Mouse (Mus musculus) frontal cortex, postnatal 10 days (tissue): Measurements from ENCODE around the gene Hbb-bh1.
"Not testable (repeated sequence)": the region's sequence is repeated elsewhere in the genome, so short reads cannot be mapped to it uniquely, and the experiment has no call there.

Experiments used
- DNase-seq, 2 experiments: peaks; one replicate each; pipeline ENCODE4 v3.0.0; 2022; ENCODE audit warnings: low spot score in 2 of 2, mixed read lengths in 1 of 2

The Hbb-bh1 gene

DNA sequence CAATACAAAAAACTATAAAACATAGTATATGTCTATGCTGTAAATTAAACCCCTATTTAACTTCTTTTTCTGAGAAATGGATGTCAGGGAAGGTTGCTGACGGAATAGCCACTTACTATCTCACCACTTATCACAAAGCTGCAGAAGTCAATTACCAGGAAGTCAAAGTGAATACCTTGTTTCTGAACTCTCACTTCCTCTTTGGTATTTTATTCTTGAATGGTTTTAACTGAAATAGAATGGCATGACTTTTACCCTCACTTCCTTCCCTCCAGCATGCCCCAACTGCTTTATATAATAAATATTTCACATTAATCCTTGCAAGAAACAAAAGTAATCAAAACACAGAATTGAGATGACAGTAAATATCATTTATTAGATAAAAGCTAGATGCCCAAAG is 30.8 kb downstream of the Hbb-bh1 start:
- DNase-seq, result no peak

DNA sequence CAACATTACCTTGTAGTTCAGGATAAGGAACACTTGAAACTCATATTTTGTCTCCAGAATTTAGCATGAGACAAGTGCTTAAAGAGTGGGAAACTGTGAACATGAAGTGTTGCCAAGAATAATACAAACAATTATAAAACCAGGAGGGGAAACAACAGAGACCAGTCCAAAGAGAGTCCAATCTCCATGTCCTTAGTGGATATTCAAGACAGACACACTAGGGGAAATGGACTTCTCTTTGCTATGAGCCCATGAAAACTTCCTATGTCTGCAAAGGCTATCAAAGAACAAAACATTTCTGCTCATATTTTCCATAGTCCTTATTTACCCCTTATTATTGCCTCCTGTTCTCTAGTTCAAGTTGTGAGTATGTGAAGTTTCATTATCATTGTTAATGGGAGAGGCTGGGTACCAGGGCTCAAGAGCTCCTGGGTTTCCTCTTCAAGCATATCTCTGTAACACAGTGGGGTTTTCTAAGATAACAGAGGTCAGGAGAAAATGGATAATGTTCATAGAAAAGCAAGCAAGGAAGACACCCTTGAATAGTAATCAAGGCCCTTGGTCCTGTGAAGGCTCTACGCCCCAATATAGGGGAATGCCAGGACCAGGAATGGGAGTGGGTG is 31.6 kb downstream of the Hbb-bh1 start:
- no peak for DNase-seq

DNA sequence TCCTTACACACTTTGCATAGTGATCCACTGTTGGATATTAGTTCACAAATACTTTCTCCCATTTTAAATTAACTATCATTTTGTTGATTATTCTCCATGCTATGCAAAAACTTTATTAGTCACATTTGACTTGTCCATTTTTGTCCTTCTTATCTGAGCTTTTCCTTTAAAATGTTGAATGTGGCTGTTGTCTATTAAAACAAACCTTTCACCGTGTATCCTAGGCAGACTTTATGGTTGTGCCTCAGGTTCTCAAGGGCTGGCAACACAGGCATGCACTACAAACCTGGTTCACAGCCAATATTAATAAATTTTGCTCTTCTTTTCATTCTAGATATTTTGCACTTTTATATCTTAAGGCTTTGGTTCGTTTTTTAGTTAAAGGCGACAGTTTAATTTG is 32.2 kb downstream of the Hbb-bh1 start:
- DNase-seq, result no peak

DNA sequence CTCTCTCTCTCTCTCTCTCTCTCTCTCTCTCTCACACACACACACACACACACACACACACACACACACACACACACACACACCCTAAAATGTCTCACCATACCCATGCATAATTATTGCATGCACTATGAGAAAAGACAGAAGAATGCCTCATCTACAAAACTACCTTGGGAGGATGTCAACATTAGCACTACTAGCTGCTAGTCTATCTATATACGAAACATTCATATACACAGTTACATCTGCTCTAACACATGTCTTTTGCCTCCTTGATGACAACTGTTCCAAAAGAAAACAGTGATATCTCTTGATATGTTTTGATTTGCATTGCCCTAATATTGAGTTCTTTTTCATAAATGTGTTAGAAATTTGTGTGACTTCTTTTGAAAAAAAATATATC is 32.7 kb downstream of the Hbb-bh1 start:
- DNase-seq, result no peak

DNA sequence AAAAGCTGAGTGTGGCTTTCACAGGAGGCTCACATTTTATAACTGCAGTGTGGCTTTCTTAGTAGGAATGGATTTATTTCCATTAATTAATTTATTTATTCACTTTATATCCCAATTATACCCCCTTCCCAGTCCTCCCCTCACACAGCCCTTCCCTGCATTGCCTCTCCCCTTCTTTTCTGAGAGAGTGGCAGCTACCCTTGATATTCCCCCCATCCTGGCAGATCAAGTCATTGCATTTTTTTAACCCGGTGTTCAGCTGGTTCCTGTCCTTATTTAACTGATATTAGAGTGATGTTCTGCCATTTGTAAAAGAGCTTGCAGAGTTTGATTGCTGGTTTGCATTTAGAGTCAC is 33.2 kb downstream of the Hbb-bh1 start:
- DNase-seq, result no peak

DNA sequence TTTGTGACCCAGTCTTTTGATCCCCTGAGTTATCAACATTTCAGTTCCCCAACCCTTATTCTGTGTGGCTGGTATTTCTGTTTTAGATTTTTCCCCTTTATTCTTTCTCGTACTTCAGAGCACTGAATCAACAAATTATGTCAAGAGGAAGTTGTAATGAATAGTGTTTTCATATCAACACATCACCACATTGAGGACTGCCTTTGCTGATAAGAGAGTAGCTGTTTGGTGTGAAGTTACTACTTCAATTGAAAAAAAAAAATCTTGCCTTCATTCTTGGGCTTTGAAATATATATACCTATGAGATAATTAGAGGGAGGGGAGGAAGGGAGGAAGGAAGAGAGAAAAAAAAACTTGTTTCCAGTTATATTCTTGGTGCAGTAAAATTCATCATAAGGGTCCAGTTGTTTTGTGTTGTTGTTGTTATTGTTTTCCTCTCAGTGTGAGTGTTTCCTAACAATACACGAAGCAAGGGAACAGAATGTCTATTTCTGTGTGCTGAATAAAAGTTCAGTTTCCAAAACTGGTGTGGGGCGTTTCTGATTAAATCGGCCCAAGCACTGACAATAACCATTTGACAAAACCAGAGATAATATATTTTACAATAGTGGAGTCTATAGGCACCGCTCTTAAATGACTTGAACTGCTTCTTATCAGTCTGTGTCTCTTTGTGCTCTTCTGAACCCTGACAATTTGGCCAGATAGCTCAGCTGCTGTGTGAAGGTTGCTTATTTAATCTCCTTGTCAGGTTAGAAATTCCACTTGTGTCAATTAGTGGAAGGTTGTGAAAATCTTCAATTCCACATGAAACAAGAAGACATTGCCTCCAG is 33.8 kb downstream of the Hbb-bh1 start:
- DNase-seq, result no peak

DNA sequence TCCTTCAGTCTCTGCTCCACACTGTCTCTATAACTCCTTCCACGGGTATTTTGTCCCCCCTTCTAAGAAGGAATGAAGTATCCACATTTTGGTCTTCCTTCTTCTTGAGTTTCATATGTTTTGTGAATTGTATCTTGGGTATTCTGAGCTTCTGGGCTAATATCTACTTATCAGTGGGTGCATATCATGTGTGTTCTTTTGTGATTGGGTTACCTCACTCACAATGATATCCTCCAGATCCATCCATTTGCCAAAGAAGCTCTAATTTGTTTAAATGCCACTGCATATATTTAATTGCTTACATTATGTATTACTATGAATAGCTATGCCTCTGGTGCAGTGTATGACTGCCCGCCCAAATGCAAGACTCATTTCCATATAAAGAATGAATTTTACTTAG is 34.8 kb downstream of the Hbb-bh1 start:
- not testable (repeated sequence) for DNase-seq

DNA sequence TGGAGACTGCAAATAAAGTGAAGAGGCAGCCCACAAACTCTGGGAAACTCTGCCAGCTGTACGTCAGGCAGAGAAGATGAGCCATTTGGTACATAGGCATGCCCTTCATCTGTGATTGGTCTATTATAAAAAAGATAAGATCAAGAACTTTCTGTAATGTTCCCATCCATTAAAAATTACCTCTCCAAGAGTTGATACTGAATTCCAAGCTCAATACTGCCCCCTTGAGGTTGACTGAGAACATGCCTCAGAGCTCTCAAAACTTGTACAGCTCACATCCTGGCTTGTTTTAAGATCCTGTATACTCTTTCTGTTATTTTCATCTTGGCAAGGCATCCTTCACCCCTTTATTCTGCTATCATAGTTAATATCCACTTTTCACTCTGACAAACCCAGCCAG is 36.1 kb downstream of the Hbb-bh1 start:
- DNase-seq, result no peak

DNA sequence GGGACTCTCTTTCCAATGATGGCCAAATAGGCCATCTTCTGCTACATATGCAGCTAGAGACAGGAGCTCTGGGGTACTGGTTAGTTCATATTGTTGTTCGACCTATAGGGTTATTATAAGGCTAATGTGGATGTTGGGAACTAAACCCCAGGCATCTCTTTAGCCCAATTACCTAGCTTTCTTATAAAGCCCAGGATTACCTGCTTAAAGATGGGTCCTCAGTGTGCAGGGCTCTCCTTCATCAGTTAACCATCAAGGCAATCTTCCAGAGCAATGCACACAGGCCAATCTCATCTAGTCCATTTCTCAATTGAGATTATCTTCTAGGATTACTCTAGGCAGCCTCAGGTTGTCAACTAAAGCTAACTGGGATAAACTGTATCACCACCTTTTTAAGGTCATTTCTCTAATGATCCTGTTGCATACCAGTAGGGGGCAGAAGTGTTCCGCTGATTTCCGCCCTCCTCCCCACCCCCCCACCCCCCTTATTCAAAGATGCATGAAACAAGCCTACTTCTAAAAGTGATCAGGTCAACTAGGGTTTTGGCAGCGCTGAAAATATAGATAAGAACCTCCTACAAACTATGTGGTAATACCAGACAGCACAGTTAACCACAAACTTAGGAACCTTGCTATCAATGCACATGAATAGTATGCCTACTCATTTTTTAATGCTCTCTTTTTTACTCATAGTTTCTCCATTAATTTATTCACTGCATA is 50.1 kb downstream of the Hbb-bh1 start:
- no peak for DNase-seq

DNA sequence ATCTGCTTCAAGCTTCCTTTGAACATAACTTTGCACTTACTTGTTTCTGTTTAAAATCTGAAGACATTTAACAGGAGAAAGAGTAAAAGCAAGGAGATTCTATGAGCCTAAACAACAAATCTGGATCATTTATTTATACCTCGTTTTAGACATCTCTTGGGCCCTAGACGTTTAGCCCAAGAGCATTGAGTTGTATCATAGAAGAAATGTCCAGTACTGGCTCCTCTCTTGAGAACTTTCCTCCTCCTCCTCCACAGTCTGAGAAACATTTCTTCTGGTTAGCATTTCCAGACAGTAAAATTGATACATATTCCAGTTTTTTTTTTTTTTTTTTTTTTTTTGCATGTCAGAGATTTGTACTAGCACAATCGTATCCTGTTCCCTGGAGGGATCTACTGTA is 51.2 kb downstream of the Hbb-bh1 start, which contains the start of gene Olfr67:
Gene Olfr67, minus strand, starts transcription at position 101 of the 400 bp plus-strand sequence.
- no peak for DNase-seq
